Mouse (Mus musculus) forebrain, embryonic 16.5 days (tissue): ENCODE results near the gene Setd7. TPM values are rescaled to one million over a fixed set of nuclear protein-coding genes. Genes with fewer than 3 reads are reported as not detected.

Source experiments
- ATAC-seq: fragments of 200-750 bp; cut with Nextera tagmentation; 2 replicates; pipeline ENCODE4 v1.8.0; 2017; ENCODE audit warnings: mild to moderate bottlenecking, moderate library complexity
- H3K27ac ChIP-seq: fragments of 300-500 bp; sonication (generic); 2 replicates; pipeline ENCODE4 v1.5.1; 2014; ENCODE audit warnings: low read length, control low read depth
- H3K27me3 ChIP-seq: fragments of 300-500 bp; sonication (generic); replicated peaks from 2 replicates; pipeline ENCODE4 v1.6.1; 2014; ENCODE audit warnings: low read length; ENCODE audit not compliant: control insufficient read depth, insufficient read depth
- H3K36me3 ChIP-seq: fragments of 300-500 bp; sonication (generic); 2 replicates; pipeline ENCODE4 v1.6.1; 2014; ENCODE audit not compliant: control insufficient read depth, insufficient read depth
- H3K4me1 ChIP-seq: fragments of 300-500 bp; sonication (generic); replicated peaks from 2 replicates; pipeline ENCODE4 v1.6.1; 2014; ENCODE audit warnings: low read length; ENCODE audit not compliant: control insufficient read depth, insufficient read depth
- H3K4me2 ChIP-seq: fragments of 300-500 bp; sonication (generic); 2 replicates; pipeline ENCODE4 v1.6.1; 2014; ENCODE audit warnings: mild to moderate bottlenecking, low read length, control low read depth
- H3K4me3 ChIP-seq: fragments of 300-500 bp; sonication (generic); replicated peaks from 2 replicates; pipeline ENCODE4 v1.5.1; 2014; ENCODE audit warnings: mild to moderate bottlenecking, low read length, control low read depth
- H3K9ac ChIP-seq: fragments of 300-500 bp; sonication (generic); replicated peaks from 2 replicates; pipeline ENCODE4 v1.6.1; 2014; ENCODE audit warnings: low read depth, low read length, control low read depth
- H3K9me3 ChIP-seq: fragments of 300-500 bp; sonication (generic); 2 replicates; pipeline ENCODE4 v1.6.1; 2016; ENCODE audit warnings: low read length; ENCODE audit not compliant: control insufficient read depth
- WGBS: fragments of 180-500 bp; shearing (Covaris S2); extraction: QIAGEN DNeasy Blood & Tissue Kit; methylation state at CpG from one replicate; pipeline ENCODE4 v1.1.7; 2014; 5-methylcytosine and 5-hydroxymethylcytosine counted together
- polyA plus RNA-seq: library from polyadenylated mRNA; unstranded; fragments of >200 nt; fragmentation: Nextera tagmentation; extraction: Ambion mirVana; gene quantifications from 2 replicates; pipeline ENCODE4 v1.2.1, GENCODE M21; 2015

Gene Setd7
- polyA plus RNA-seq, 1 experiment from 2014 or later = 4.5 TPM

GRCm38 (mm10) chr3:51561993-51562385, 1.3 kb upstream of the Setd7 start:
- Histone ChIP-seq H3K4me1 (peaks cover 20% of the 10 kb centered on the region), H3K9ac (peak overlapping the region; percentile 99; the same call in 1 of the 2 replicates), H3K9me3 (no peaks in the 10 kb centered on the region), H3K4me3 (peak overlapping the region; percentile 78; the same call in 1 of the 2 replicates), H3K4me2 (peak overlapping the region; percentile 80), H3K36me3 (no peaks in the 10 kb centered on the region), H3K27me3 (no peaks in the 10 kb centered on the region), H3K27ac (peak overlapping the region; percentile 96; the same call in 1 of the 2 replicates)
- ATAC-seq = no peak
- 34% methylated on average over 6 of the region's 6 CpGs for WGBS

DNA sequence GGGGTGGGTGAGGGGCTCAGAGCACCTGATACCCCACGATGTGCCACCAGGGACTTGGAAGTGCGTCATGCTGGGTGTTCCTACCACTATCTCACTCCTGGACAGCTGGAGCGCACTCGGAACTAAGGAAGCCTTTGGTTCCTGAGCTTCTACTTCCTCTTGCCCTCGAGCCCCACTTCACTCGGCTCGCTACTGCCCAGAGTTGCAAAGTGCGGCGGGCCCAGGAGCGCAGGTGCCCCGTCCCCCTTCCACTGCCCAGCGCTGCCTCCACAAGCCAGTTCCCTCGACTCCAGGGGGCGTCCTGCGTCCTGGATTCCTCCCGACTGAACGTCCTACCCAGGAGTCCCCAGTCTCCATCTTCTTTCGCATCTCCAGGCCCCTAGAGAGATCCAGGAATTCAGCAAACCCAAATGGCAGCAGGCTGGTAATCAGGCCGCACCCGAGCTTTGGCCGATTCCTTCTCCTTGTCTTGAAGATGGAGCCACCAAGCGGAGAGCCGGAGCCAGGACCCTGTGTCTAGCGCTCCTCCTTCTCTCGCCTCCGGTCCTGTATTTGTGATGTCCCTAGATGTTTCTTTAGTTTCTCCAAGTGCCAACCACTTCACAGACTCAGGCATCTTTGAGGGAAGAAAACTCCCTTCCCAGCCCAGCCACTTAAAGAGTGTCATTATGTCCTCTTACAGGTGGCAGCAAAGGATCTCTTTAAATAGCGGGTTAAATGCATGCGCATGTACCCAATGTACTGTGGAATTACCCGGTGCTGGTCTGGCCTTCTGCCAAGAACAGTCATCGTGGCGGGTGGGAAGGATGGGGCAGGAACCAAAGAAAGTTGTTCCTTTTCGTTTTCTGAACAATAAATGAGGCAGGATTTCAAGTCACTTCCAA, 672 bp upstream of the Setd7 start:
- peaks cover 20% of the 10 kb centered on the region for H3K4me1 ChIP-seq
- no peaks in the 10 kb centered on the region for H3K9me3 ChIP-seq
- H3K27ac ChIP-seq = peak overlapping the region; percentile 96
- peak overlapping the region; percentile 80 for H3K4me2 ChIP-seq
- peak; percentile 51 for ATAC-seq
- no peaks in the 10 kb centered on the region for H3K27me3 ChIP-seq
- under 1% methylated on average over 32 of the region's 32 CpGs for WGBS
- H3K4me3 ChIP-seq = peak overlapping the region; percentile 78
- H3K9ac ChIP-seq = peak overlapping the region; percentile 99
- H3K36me3 ChIP-seq = no peaks in the 10 kb centered on the region

GRCm38 (mm10) chr3:51559594-51560450, 857 bp downstream of the Setd7 start:
- Histone ChIP-seq H3K27ac (peak overlapping the region; percentile 96), H3K9me3 (no peaks in the 10 kb centered on the region), H3K27me3 (no peaks in the 10 kb centered on the region), H3K4me2 (peak overlapping the region; percentile 80), H3K36me3 (no peaks in the 10 kb centered on the region), H3K4me3 (peak overlapping the region; percentile 78), H3K9ac (peak overlapping the region; percentile 99), H3K4me1 (peaks cover 23% of the 10 kb centered on the region)
- under 1% methylated on average over 68 of the region's 80 CpGs for WGBS
- peak; percentile 70 for ATAC-seq

DNA sequence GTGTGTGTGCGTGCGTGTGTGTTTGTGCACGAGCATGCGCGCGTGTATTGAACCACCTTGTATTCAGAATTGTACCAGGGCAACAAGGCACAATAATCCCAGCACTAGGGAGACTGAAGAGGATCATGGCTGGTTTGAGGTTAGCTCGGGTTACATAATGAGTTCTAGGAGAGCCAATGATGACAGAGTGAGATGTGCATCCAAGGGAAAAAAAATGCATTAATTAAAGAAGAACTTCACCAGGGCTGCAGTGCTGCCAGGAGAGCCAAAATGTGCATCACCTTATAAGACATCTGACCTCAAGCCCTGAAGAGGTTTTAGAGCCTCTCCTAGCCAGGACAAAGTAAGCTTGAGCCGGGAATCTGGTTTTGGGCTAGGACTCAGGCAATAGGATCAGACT, 5.1 kb downstream of the Setd7 start:
- H3K4me2 ChIP-seq = no peak overlapping the region
- no peak overlapping the region for H3K9ac ChIP-seq
- no peaks in the 10 kb centered on the region for H3K27me3 ChIP-seq
- no peak for ATAC-seq
- no peak overlapping the region for H3K4me3 ChIP-seq
- peaks cover 34% of the 10 kb centered on the region for H3K4me1 ChIP-seq
- H3K9me3 ChIP-seq = no peaks in the 10 kb centered on the region
- H3K27ac ChIP-seq = no peak overlapping the region
- no peaks in the 10 kb centered on the region for H3K36me3 ChIP-seq
- WGBS = 63% methylated on average over 8 of the region's 8 CpGs

DNA sequence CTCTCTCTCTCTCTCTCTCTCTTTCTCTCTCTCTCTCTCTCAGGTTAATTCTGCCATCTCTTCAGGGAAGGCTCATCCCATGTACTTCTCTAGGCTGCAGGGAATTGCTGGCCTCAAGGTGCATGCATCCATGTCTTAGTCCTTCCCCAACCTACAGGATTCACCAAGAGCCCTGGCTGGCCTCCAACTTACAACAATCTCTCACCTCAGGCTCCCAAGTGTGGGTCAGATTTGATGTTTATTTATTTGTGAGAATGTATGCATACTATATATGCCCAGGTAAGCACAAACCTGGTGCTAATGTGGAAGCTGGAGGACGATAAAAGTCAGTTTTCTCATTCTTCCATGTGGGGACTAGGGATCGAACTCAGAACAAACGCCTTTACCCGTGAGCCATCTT, 5.8 kb downstream of the Setd7 start:
- no peaks in the 10 kb centered on the region for H3K27me3 ChIP-seq
- H3K27ac ChIP-seq = no peak overlapping the region
- 82% methylated on average over 4 of the region's 4 CpGs for WGBS
- ATAC-seq = no peak
- H3K4me1 ChIP-seq = peaks cover 34% of the 10 kb centered on the region
- H3K9me3 ChIP-seq = no peaks in the 10 kb centered on the region
- no peaks in the 10 kb centered on the region for H3K36me3 ChIP-seq
- H3K4me3 ChIP-seq = no peak overlapping the region
- H3K4me2 ChIP-seq = no peak overlapping the region
- no peak overlapping the region for H3K9ac ChIP-seq

DNA sequence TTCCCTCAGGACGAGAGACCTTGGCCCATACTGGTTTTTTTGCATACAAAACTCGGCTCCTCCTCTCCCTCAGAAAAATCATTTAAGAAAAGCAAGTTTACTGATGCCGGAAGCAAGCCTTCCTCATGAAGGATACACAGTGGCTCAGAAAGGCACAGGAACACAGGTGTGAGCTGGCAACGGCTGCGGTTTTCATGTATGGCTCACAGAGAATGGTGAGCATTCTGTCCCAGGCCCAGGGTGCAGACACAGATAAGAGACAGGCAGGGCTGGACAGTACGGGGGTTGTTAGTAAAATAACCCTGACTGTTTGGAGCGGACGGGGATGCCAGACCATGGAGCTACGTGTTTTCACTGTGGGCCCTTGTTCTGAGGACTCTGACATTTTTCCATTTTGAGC, 6.6 kb downstream of the Setd7 start:
- ATAC-seq = no peak
- 70% methylated on average over 9 of the region's 9 CpGs for WGBS
- no peak overlapping the region for H3K4me2 ChIP-seq
- H3K27me3 ChIP-seq = no peaks in the 10 kb centered on the region
- H3K4me1 ChIP-seq = peaks cover 34% of the 10 kb centered on the region
- H3K27ac ChIP-seq = peak overlapping the region; percentile 48
- no peaks in the 10 kb centered on the region for H3K9me3 ChIP-seq
- no peaks in the 10 kb centered on the region for H3K36me3 ChIP-seq
- H3K9ac ChIP-seq = 0 out of 2 replicates have a peak overlapping the region, but pooled peaks have one; percentile 30
- H3K4me3 ChIP-seq = no peak overlapping the region

DNA sequence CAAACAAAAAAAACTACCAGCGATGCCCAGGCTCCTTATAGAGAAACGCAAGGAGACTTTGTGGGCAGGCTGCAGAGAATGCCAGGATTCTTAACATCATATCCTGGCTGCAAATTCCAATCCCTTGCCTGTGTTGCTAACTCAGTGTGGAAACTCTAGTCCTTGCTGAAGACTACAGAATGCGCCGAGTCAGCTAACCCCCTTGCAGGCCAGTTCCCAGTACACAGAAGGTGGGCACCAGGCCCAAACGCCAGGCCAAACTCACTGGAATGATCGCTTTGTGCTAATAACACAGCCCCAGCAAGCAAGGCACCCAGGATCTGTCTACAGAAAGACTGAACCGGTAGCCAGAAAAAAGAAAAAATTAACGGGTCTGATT, 7.2 kb downstream of the Setd7 start:
- H3K9ac ChIP-seq = no peak overlapping the region; the same call in 1 of the 2 replicates
- no peak overlapping the region for H3K4me2 ChIP-seq
- no peak overlapping the region for H3K4me3 ChIP-seq
- H3K36me3 ChIP-seq = no peaks in the 10 kb centered on the region
- H3K4me1 ChIP-seq = peaks cover 30% of the 10 kb centered on the region
- peak; percentile 75 for ATAC-seq
- H3K27ac ChIP-seq = peak overlapping the region; percentile 48
- H3K9me3 ChIP-seq = no peaks in the 10 kb centered on the region
- 33% methylated on average over 8 of the region's 8 CpGs for WGBS
- no peaks in the 10 kb centered on the region for H3K27me3 ChIP-seq

- H3K4me3 ChIP-seq = no peak overlapping the region
- H3K4me2 ChIP-seq = no peak overlapping the region
- H3K36me3 ChIP-seq = no peaks in the 10 kb centered on the region
- no peaks in the 10 kb centered on the region for H3K27me3 ChIP-seq
- 49% methylated on average over 10 of the region's 10 CpGs for WGBS
- H3K4me1 ChIP-seq = peaks cover 26% of the 10 kb centered on the region
- H3K9me3 ChIP-seq = no peaks in the 10 kb centered on the region
- no peak overlapping the region for H3K27ac ChIP-seq
- no peak for ATAC-seq
- no peak overlapping the region for H3K9ac ChIP-seq
These were observed 7.7 kb downstream of the Setd7 start for GRCm38 (mm10) chr3:51552841-51553496.

DNA sequence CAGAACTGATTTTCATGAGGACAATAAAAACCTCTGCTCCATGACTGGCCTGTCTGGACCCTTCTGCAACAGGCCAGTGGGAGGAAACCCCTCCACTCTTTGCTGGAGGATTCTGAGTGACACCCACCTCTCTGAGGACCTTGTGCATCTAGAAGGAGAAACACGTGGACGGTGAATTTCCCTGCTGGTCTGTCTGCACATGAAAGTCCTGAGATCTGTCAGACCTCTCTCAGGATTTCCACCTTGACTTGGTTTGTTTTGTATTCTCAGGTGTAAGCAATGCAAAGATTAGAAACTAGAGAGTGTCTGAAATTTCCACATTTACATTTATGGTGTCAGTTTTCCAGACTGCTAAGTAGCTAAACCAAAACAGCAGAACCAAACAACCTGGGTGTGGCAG, 8.5 kb downstream of the Setd7 start:
- H3K9me3 ChIP-seq = no peaks in the 10 kb centered on the region
- H3K27me3 ChIP-seq = no peaks in the 10 kb centered on the region
- peaks cover 26% of the 10 kb centered on the region for H3K4me1 ChIP-seq
- H3K9ac ChIP-seq = no peak overlapping the region
- no peak overlapping the region for H3K27ac ChIP-seq
- H3K4me3 ChIP-seq = no peak overlapping the region
- no peaks in the 10 kb centered on the region for H3K36me3 ChIP-seq
- ATAC-seq = no peak
- no peak overlapping the region for H3K4me2 ChIP-seq
- WGBS = 84% methylated on average over 2 of the region's 2 CpGs
